Mouse (Mus musculus) kidney, adult 2 months (tissue): Measurements from ENCODE around the gene Erg28.

Experiments used
- CTCF ChIP-seq: fragments of 200-500 bp; conservative IDR thresholded peaks from 2 replicates; pipeline ENCODE4 v1.5.1; 2011; ENCODE audit warnings: low read depth, mild to moderate bottlenecking, control low read depth, low read length, moderate library complexity, mixed read lengths; ENCODE audit not compliant: insufficient read depth, insufficient read length
- POLR2A ChIP-seq: fragments of 200-500 bp; IDR thresholded peaks from one replicate; pipeline ENCODE4 v1.6.1; 2011; ENCODE audit warnings: low read depth, low read length, control low read depth

- TF ChIP-seq POLR2A (no peak), CTCF (no peak)
Measured at GRCm38 (mm10) chr12:85781606-85782005, 42.7 kb downstream of the Erg28 start.
